Mouse (Mus musculus) midbrain, embryonic 16.5 days (tissue): Measurements from ENCODE around the gene P4hb. TPM values are rescaled to one million over a fixed set of nuclear protein-coding genes. Genes with fewer than 3 reads are reported as not detected.
A peak's percentile ranks its signal among the peaks of the same experiment; 100 is the strongest.

Experiments used
- ATAC-seq: fragments of 200-750 bp; cut with Nextera tagmentation; 2 replicates; pipeline ENCODE4 v1.8.0; 2017; ENCODE audit warnings: moderate TSS enrichment
- H3K27ac ChIP-seq: fragments of 300-500 bp; sonication (generic); 2 replicates; pipeline ENCODE4 v1.5.1; 2014; ENCODE audit warnings: mild to moderate bottlenecking, low read length, mixed read lengths
- H3K27me3 ChIP-seq: fragments of 300-500 bp; sonication (generic); 2 replicates; pipeline ENCODE4 v1.6.1; 2014; ENCODE audit warnings: low read depth, low read length, mixed read lengths; ENCODE audit not compliant: control insufficient read depth, insufficient read depth
- H3K36me3 ChIP-seq: fragments of 300-500 bp; sonication (generic); 2 replicates; pipeline ENCODE4 v1.6.1; 2014; ENCODE audit warnings: mild to moderate bottlenecking, low read length, moderate library complexity, mixed read lengths; ENCODE audit not compliant: control insufficient read depth, insufficient read depth
- H3K4me1 ChIP-seq: fragments of 300-500 bp; sonication (generic); 2 replicates; pipeline ENCODE4 v1.6.1; 2014; ENCODE audit warnings: mild to moderate bottlenecking, low read length, mixed read lengths; ENCODE audit not compliant: control insufficient read depth, insufficient read depth
- H3K4me2 ChIP-seq: fragments of 300-500 bp; sonication (generic); 2 replicates; pipeline ENCODE4 v1.6.1; 2014; ENCODE audit warnings: mild to moderate bottlenecking, low read length, mixed read lengths
- H3K4me3 ChIP-seq: fragments of 300-500 bp; sonication (generic); 2 replicates; pipeline ENCODE4 v1.5.1; 2014; ENCODE audit warnings: low read depth, mild to moderate bottlenecking, low read length, moderate library complexity, mixed read lengths
- H3K9ac ChIP-seq: fragments of 300-500 bp; sonication (generic); 2 replicates; pipeline ENCODE4 v1.6.1; 2014; ENCODE audit warnings: low read depth, low read length, mixed read lengths
- H3K9me3 ChIP-seq: fragments of 300-500 bp; sonication (generic); replicated peaks from 2 replicates; pipeline ENCODE4 v1.6.1; 2014; ENCODE audit warnings: mild to moderate bottlenecking, low read length, mixed read lengths; ENCODE audit not compliant: control insufficient read depth, poor library complexity, severe bottlenecking
- WGBS: fragments of 180-500 bp; shearing (Covaris S2); extraction: QIAGEN DNeasy Blood & Tissue Kit; methylation state at CpG from one replicate; pipeline ENCODE4 v1.1.7; 2014; 5-methylcytosine and 5-hydroxymethylcytosine counted together
- polyA plus RNA-seq: library from polyadenylated mRNA; unstranded; fragments of >200 nt; fragmentation: Nextera tagmentation; extraction: Ambion mirVana; gene quantifications from 2 replicates; pipeline ENCODE4 v1.2.1, GENCODE M21; 2015

The P4hb gene
- polyA plus RNA-seq, 1 experiment from 2014 or later = 233 TPM

DNA sequence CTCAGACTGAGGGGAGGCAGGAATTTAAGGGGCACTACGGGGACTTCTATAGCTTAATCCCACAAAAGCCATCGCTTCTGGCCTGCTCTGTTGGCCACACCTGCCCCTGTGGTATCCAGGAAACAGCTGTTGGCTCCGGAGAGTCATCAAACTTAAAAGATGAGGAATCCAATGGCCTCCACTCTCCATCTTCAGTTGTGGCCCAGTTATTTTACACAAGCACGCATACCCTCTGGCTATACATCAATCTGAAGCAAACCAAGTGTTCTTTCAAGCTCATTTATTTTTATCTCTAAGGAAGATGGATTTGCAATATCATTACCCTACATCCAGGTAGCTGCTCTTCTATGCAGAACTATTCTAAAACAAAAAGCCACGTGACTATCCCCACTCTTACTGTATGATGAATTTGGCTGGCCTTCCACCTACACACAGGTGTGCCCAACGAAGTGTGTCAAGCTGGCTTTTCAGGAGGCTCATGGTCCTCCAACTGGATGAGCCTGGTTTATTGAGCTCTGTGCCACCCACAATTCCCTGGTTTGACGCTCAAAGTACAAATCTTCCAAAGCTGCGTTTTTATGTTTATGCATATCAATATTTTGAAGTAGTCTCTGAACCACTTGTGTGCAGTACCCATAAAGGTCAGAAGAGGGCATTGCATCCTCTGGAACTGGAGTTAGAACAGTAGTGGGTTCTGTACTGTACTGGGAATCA is 9.4 kb upstream of the P4hb start:
- WGBS = 69% methylated on average over 8 of the region's 8 CpGs
- no peaks in the 10 kb centered on the region for H3K27me3 ChIP-seq
- H3K4me1 ChIP-seq = peaks cover 23% of the 10 kb centered on the region
- H3K9me3 ChIP-seq = no peaks in the 10 kb centered on the region
- H3K4me2 ChIP-seq = peak overlapping the region; percentile 72
- peak overlapping the region; percentile 90 for H3K27ac ChIP-seq
- no peak for ATAC-seq
- peak overlapping the region; percentile 86 for H3K4me3 ChIP-seq
- peak overlapping the region; percentile 99 for H3K9ac ChIP-seq
- H3K36me3 ChIP-seq = peaks cover 23% of the 10 kb centered on the region

DNA sequence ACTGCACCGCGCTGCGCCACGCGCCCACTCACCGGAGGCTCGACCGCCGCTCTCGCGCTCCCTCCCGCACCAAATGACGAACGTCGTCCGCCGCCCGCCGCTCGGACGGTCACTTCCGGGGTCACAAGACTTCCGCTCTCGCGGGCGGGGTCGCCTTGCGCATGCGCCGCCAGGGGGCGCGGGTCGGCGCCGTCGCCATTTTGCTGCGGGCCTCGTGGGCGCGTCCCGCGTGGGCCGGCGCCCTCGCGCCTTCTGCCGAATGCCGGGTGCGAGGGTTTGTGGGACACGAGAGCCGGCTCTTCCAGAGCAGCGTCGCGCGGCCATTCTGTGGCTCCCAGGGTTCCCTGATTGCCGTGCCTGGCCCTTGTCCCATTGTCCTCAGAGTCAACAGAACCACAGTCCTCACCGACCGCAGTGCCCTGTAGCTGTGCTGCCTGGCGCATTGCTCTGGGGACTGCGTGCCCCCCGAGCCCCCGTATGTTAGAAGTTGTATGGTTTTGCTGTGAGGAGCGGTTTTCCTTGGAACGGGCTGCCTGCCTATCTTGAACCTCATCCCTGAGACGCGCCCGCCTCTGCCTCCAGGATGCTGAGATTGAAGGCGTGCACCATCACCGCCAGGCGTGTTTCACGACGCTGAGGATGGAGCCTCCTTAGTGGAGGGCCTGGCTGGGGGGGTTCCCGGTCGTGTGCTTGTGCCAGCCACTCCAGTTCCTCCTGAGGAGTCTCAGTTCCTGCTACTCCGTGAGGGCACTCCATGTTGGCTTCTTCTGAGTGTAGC is 8.6 kb upstream of the P4hb start, which contains the start of gene Arhgdia:
Gene Arhgdia (minus strand): TSS at position 135 of the 778 bp plus-strand sequence.
- Histone ChIP-seq H3K27ac (peak within 1 kb of the TSS; percentile 90), H3K9ac (peak within 1 kb of the TSS; percentile 99), H3K27me3 (no peaks in the 10 kb centered on the region), H3K4me2 (peak within 1 kb of the TSS; percentile 99), H3K4me3 (peak within 1 kb of the TSS; percentile 86), H3K36me3 (peaks cover 20% of the 10 kb centered on the region), H3K9me3 (no peaks in the 10 kb centered on the region), H3K4me1 (peaks cover 23% of the 10 kb centered on the region)
- 3% methylated on average over 74 of the region's 75 CpGs for WGBS
- peak; percentile 70 for ATAC-seq

DNA sequence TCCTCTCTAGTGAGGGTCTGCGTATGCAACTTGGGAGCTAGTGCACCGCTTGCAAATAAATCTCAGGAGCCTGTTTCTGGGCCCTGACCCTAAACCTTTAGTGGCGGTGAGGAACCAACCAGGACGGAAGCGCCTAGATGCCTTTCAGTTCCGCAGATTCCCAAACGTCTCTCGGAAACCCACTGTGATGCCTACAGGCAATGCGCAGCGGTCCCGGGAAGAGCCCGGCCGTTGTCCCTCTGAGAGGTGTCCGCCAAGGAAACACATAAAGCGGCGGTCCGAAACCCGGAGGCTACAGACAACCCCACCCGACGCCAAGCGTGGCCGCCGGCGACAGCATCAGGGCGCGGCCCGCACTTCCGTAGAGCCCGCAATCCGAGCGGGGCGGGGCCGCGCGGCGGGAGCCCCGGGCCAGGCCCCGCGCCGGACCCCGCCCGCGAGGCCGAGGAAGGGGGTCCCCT is 7.8 kb upstream of the P4hb start:
- Histone ChIP-seq H3K9ac (peak overlapping the region; percentile 99), H3K4me2 (peak overlapping the region; percentile 99), H3K4me3 (peak overlapping the region; percentile 86), H3K27ac (peak overlapping the region; percentile 90), H3K9me3 (no peaks in the 10 kb centered on the region), H3K4me1 (peaks cover 23% of the 10 kb centered on the region), H3K36me3 (peaks cover 20% of the 10 kb centered on the region), H3K27me3 (no peaks in the 10 kb centered on the region)
- ATAC-seq = peak; percentile 40
- under 1% methylated on average over 37 of the region's 44 CpGs for WGBS

DNA sequence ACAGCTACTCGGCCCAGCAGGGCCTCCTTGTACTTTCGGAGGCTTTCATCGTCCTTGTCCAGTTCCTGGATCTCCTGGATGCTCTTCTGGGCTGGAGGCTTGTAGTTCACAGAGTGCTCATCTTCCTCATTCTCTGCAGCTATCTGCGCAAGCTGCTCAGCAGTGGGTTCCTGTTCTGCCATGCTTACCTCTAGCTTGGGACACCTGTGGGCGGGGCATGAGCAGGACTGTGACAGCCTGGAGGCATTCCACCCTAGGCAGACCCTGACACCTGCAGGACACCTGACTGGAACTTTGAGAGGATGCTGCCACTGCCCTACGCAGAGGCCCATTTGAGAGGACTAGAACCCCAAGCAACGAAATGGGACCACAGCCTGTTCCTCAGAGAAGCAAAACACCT is 7.1 kb upstream of the P4hb start:
- peaks cover 23% of the 10 kb centered on the region for H3K4me1 ChIP-seq
- H3K4me2 ChIP-seq = peak overlapping the region; percentile 99
- H3K9me3 ChIP-seq = no peaks in the 10 kb centered on the region
- peaks cover 19% of the 10 kb centered on the region for H3K36me3 ChIP-seq
- 61% methylated on average over 7 of the region's 7 CpGs for WGBS
- peak overlapping the region; percentile 90 for H3K27ac ChIP-seq
- no peaks in the 10 kb centered on the region for H3K27me3 ChIP-seq
- peak overlapping the region; percentile 99 for H3K9ac ChIP-seq
- H3K4me3 ChIP-seq = peak overlapping the region; percentile 86
- no peak for ATAC-seq

DNA sequence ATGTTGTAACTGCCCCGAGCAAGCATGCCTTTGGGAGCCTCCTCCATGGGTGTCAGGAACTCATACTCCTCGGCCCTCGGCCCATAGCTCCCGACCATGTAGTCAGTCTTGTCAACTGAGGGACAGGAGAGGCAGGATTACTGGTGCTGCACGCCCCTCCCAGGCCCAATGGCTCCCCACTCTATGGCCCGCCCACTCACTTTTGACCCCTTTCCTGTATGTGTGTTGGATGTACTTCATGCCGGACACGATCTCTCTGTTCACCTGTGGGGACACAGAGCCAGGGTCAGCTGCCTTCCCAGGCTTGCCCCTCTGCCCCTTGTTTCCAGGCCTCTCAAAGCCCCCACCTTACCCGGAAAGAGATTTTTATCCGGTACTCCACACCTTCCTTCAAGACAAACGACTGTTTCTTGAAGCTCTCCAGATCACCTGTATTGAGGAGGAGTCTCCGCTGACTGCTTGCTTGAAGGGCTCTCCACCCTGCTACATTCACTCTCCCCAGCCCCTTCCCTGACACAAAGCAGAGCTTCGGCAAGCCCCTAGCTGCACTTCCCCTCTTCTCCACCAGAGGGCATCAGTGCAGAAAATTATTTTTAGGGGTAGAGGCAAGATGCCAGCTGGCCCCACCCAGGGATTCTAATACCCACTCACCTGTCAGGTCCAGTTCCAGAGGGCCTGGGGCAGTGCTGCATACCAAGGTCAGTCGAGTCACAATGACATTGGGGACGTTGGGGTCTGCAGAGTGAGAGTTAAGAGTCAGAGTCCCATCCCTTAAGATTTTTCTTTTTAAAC is 6.5 kb upstream of the P4hb start:
- peak overlapping the region; percentile 90 for H3K27ac ChIP-seq
- ATAC-seq = no peak
- H3K4me1 ChIP-seq = peaks cover 24% of the 10 kb centered on the region
- WGBS = 62% methylated on average over 15 of the region's 15 CpGs
- H3K9me3 ChIP-seq = no peaks in the 10 kb centered on the region
- no peaks in the 10 kb centered on the region for H3K27me3 ChIP-seq
- peak overlapping the region; percentile 99 for H3K4me2 ChIP-seq
- H3K4me3 ChIP-seq = peak overlapping the region; percentile 86
- peak overlapping the region; percentile 99 for H3K9ac ChIP-seq
- H3K36me3 ChIP-seq = peaks cover 19% of the 10 kb centered on the region

DNA sequence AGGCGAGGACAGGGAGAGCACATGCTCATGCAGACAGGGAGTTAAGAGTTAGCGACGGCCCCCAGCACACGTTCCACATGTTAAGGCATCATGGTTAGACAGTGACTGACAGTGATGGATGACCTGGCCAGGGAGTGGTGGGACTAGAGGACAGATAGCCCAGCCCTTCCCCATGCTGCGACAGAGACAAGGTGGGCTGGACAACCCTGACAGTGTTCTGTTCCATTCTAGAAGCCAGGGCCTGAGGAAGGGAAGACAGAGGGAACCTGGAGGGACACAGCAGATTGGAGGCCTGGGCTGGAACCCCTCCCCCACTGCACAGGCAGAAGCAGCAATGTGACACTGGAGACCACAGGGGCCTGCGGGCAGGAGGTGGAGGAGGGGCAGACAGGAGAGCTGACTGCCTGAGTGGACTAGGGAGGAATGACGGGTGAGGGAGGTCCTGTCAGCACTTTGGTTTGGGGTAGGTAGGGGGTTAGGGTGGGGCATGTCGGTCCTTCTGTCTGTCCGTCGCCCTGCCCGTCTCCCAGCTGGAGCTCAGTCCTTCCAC is 5.7 kb upstream of the P4hb start:
- Histone ChIP-seq H3K4me1 (peaks cover 32% of the 10 kb centered on the region), H3K9ac (no peak overlapping the region), H3K9me3 (no peaks in the 10 kb centered on the region), H3K36me3 (peaks cover 19% of the 10 kb centered on the region), H3K4me2 (no peak overlapping the region), H3K4me3 (no peak overlapping the region), H3K27ac (no peak overlapping the region), H3K27me3 (no peaks in the 10 kb centered on the region)
- ATAC-seq = no peak
- WGBS = 92% methylated on average over 11 of the region's 11 CpGs

DNA sequence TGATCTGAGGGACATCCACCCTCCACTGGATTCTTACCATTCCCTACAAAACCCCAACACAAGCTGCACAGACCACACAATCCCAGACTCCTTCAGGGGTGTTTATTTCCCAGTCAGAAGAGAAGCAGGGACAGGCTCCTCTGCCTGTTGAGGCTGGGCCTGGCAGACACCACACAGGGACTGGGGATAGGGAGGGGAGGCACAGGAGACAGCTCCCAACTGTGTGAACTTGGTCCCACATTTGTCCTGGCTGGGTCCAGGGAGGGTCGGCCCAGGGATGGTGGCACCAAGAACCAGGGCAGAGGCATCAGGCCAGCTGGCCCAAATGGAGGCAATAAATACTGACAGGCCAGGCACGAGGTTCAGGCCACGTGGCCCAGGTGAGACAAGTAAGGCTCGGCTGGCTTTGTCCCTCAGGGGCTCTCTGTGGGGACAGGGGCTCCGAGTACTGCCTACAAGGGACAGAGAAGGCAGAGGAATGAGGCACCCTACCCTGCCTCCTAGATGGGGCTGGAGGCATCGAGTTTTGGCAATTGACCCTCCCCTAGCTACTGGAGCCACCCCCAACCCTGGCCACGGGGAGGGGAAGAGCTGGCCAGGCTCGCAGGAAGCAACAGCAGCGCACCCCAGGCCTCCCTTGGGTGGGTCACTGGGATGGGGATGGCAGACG is 5.1 kb upstream of the P4hb start:
- H3K36me3 ChIP-seq = peaks cover 19% of the 10 kb centered on the region
- H3K4me2 ChIP-seq = no peak overlapping the region
- H3K27ac ChIP-seq = no peak overlapping the region
- no peak for ATAC-seq
- no peak overlapping the region for H3K4me3 ChIP-seq
- no peaks in the 10 kb centered on the region for H3K9me3 ChIP-seq
- H3K27me3 ChIP-seq = no peaks in the 10 kb centered on the region
- 88% methylated on average over 10 of the region's 10 CpGs for WGBS
- peaks cover 32% of the 10 kb centered on the region for H3K4me1 ChIP-seq
- H3K9ac ChIP-seq = no peak overlapping the region
